Mouse (Mus musculus) ES-E14 (cell line): ENCODE data around the gene Ttc34. TPM values are rescaled to one million over a fixed set of nuclear protein-coding genes. Genes with fewer than 3 reads are reported as not detected.

Experiments used
- DNase-seq: peaks from one replicate; pipeline ENCODE4 v3.0.0-alpha.2; 2013; ENCODE audit warnings: low read depth, low spot score
- H3K27ac ChIP-seq: 2 replicates; pipeline ENCODE4 v1.5.1; 2012; ENCODE audit warnings: low read depth, mild to moderate bottlenecking, low read length, moderate library complexity, mixed read lengths; ENCODE audit not compliant: poor library complexity, insufficient read depth, severe bottlenecking
- H3K36me3 ChIP-seq: 2 replicates; pipeline ENCODE4 v1.6.1; 2012; ENCODE audit warnings: mild to moderate bottlenecking, low read length, moderate library complexity, mixed read lengths; ENCODE audit not compliant: control insufficient read depth, poor library complexity, insufficient read depth, severe bottlenecking
- H3K4me1 ChIP-seq, 2 experiments: fragments of 150-350 bp in 1 of 2; sonication (generic) in 1 of 2; 2 replicates each; pipeline ENCODE4 v1.6.1; 2012; ENCODE audit warnings: low read length in 2 of 2, mild to moderate bottlenecking in 1 of 2, mixed read lengths in 1 of 2; ENCODE audit not compliant: control insufficient read depth in 2 of 2, insufficient read depth in 2 of 2, poor library complexity in 1 of 2
- H3K4me3 ChIP-seq, 2 experiments: fragments of 150-350 bp in 1 of 2; sonication (generic) in 1 of 2; 2 replicates each; pipeline ENCODE4 v1.5.1; 2012; ENCODE audit warnings: low read length in 2 of 2, low read depth in 1 of 2, mild to moderate bottlenecking in 1 of 2, mixed read lengths in 1 of 2; ENCODE audit not compliant: insufficient read depth in 1 of 2, poor library complexity in 1 of 2, severe bottlenecking in 1 of 2
- H3K9ac ChIP-seq: 2 replicates; pipeline ENCODE4 v1.6.1; 2012; ENCODE audit warnings: low read depth, mild to moderate bottlenecking, low read length, mixed read lengths; ENCODE audit not compliant: poor library complexity, insufficient read depth, severe bottlenecking
- H3K9me3 ChIP-seq: fragments of 150-350 bp; sonication (generic); 2 replicates; pipeline ENCODE4 v1.6.1; 2012; ENCODE audit warnings: low read depth, mild to moderate bottlenecking, low read length; ENCODE audit not compliant: control insufficient read depth, insufficient read depth
- CHD2 ChIP-seq: IDR thresholded peaks from 2 replicates; pipeline ENCODE4 v1.6.1; 2014; ENCODE audit warnings: mild to moderate bottlenecking, low read depth, low read length, inconsistent platforms
- HCFC1 ChIP-seq: IDR thresholded peaks from 2 replicates; pipeline ENCODE4 v1.6.1; 2012; ENCODE audit warnings: low read length, inconsistent platforms, borderline replicate concordance; ENCODE audit not compliant: insufficient read depth
- MAFK ChIP-seq: IDR thresholded peaks from 2 replicates; pipeline ENCODE4 v1.6.1; 2014; ENCODE audit warnings: mild to moderate bottlenecking, low read depth, low read length, inconsistent platforms; ENCODE audit not compliant: insufficient read depth
- ZC3H11A ChIP-seq: IDR thresholded peaks from 2 replicates; pipeline ENCODE4 v1.6.1; 2012; ENCODE audit warnings: low read depth, mild to moderate bottlenecking, inconsistent platforms, low read length, borderline replicate concordance
- ZNF384 ChIP-seq: IDR thresholded peaks from 2 replicates; pipeline ENCODE4 v1.6.1; 2012; ENCODE audit warnings: low read depth, low read length, inconsistent platforms
- in situ Hi-C, 2 experiments: fragments of 600-800 bp; cut with MboI; formaldehyde crosslinking; loops; one replicate each; pipeline ENCODE4 v1.15.1; 2025; ENCODE audit warnings: low sequenced_read_pairs in 2 of 2, inconsistent platforms in 1 of 2; ENCODE audit not compliant: unreplicated experiment in 2 of 2
- total RNA-seq: library from RNA; depleted of rRNA; stranded (reverse); fragments of 300-350 nt; gene quantifications from 2 replicates; pipeline ENCODE4 v1.2.3, GENCODE M21; 2012; rRNA removed

Gene Ttc34
- total RNA-seq, 1 experiment: 0.22 TPM

DNA sequence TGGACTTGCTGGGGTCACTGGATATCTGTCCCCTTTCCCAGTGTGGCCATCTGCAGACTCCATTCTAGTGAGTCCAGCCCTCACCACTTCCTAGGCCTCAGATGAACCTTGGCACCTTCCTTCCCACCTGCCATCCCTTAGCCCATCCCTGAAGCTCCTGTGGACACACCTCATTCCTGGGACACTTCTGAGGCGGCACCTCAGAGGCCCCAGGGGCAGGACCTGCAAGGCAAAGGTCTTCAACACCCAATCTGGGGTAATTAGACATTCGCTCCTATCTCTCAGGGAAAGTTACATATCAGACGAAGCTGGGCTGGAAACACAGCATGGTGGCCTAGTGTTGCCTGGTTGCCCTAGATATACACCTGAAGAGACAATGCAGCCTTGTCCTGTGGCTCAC, 77.4 kb downstream of the Ttc34 start:
- H3K9me3 ChIP-seq: no peaks in the 10 kb centered on the region
- H3K9ac ChIP-seq: no peak overlapping the region
- in situ Hi-C loops: no loop called here
- TF ChIP-seq CHD2 (no peak), MAFK (no peak), ZNF384 (no peak), ZC3H11A (no peak), HCFC1 (no peak)
- no peak overlapping the region for H3K4me3 ChIP-seq
- no peaks in the 10 kb centered on the region for H3K36me3 ChIP-seq
- peaks cover 0 to 3% of the 10 kb centered on the region in 2 experiments; a peak in 1 of 4 replicates for H3K4me1 ChIP-seq
- DNase-seq: no peak
- H3K27ac ChIP-seq: no peak overlapping the region

DNA sequence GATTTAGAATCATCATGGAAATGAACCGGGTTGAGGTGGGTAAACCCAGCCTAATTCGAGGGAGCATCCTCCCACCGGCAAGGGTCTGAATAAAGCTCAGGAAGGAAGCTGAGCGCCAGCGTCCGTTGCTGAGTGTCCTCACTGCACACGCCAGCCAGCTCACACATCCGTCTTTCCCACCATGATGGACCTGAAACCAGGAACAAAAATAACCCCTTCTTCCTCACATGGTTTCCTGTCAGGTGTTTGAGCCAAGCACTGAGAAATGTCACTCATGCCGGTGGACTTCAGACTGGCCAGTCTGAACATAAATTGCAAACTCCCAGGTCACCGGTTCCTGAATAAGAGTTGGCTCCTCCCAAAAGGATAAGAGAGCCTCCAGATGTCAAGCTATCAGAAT, 78.0 kb downstream of the Ttc34 start:
- no peak for DNase-seq
- Histone ChIP-seq H3K4me1 (peaks cover 0 to 3% of the 10 kb centered on the region in 2 experiments; a peak in 1 of 4 replicates), H3K9me3 (no peaks in the 10 kb centered on the region), H3K27ac (no peak overlapping the region), H3K9ac (no peak overlapping the region), H3K4me3 (no peak overlapping the region), H3K36me3 (no peaks in the 10 kb centered on the region)
- in situ Hi-C loops: no loop called here
- TF ChIP-seq CHD2 (no peak), MAFK (no peak), ZNF384 (no peak), ZC3H11A (no peak), HCFC1 (no peak)

DNA sequence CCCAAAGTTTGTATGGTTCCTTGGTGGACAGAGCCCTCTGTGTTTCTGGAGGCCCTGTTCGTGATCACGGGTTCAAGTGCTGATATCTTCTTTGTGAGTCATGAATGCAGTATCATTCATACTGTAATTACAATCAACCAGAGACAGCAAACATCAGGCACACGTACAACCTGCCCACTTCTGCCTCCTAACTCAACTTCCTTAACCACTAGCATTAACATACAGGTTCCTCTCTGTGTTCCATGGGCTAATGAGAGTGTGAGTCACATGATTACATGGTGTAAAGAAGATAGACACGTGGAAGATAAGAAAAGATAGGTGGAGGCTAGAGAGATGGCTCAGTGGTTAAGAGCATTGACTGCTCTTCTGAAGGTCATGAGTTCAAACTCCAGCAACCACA, 79.4 kb downstream of the Ttc34 start:
- no peak for DNase-seq
- no peaks in the 10 kb centered on the region for H3K4me1 ChIP-seq
- in situ Hi-C loops: no loop called here
- no peaks in the 10 kb centered on the region for H3K36me3 ChIP-seq
- no peak overlapping the region for H3K27ac ChIP-seq
- no peak overlapping the region for H3K4me3 ChIP-seq
- H3K9ac ChIP-seq: no peak overlapping the region
- H3K9me3 ChIP-seq: no peaks in the 10 kb centered on the region
- TF ChIP-seq CHD2: no peak
- no peak for TF ChIP-seq ZC3H11A
- TF ChIP-seq ZNF384: no peak
- TF ChIP-seq MAFK: no peak
- TF ChIP-seq HCFC1: no peak

Other genes starting within 250 kb of the Ttc34 start
- gene Prdm16, start 200.6 kb upstream of the Ttc34 start, total RNA-seq: 3.1 and 3.2 TPM in 2 replicates
- gene Actrt2, start 169.6 kb upstream of the Ttc34 start, total RNA-seq: not detected in 2 replicates
- gene Mmel1, start 32.1 kb downstream of the Ttc34 start, total RNA-seq: 2.4 and 3.1 TPM in 2 replicates
- 13.4 and 15.7 TPM in 2 replicates for gene Fam213b, start 61.7 kb downstream of the Ttc34 start, total RNA-seq
- gene Tnfrsf14, start 91.1 kb downstream of the Ttc34 start, total RNA-seq: 0.53 and 0.85 TPM in 2 replicates
- 0.18 and 1.3 TPM in 2 replicates for gene Hes5, start 123.5 kb downstream of the Ttc34 start, total RNA-seq
- gene Pank4, start 126.7 kb downstream of the Ttc34 start, total RNA-seq: 29.3 and 50.1 TPM in 2 replicates
- gene Plch2, start 219.3 kb downstream of the Ttc34 start, total RNA-seq: 0.94 and 2.5 TPM in 2 replicates
- 38.6 and 61.3 TPM in 2 replicates for gene Pex10, start 229.6 kb downstream of the Ttc34 start, total RNA-seq
- 161 and 162 TPM in 2 replicates for gene Rer1, start 248.9 kb downstream of the Ttc34 start, total RNA-seq
- 3.4 and 3.9 TPM in 2 replicates for gene Morn1, start 249.1 kb downstream of the Ttc34 start, total RNA-seq